Mouse (Mus musculus) CD4-positive, CD25-positive, alpha-beta regulatory T cell, adult 2 months (primary cell): ENCODE results near the gene Ddx54.
A peak's percentile ranks its signal among the peaks of the same experiment; 100 is the strongest.

Experiments
- DNase-seq: peaks from one replicate; pipeline ENCODE4 v3.0.0-alpha.2; 2012; ENCODE audit warnings: low read depth, low spot score

The Ddx54 gene

DNA sequence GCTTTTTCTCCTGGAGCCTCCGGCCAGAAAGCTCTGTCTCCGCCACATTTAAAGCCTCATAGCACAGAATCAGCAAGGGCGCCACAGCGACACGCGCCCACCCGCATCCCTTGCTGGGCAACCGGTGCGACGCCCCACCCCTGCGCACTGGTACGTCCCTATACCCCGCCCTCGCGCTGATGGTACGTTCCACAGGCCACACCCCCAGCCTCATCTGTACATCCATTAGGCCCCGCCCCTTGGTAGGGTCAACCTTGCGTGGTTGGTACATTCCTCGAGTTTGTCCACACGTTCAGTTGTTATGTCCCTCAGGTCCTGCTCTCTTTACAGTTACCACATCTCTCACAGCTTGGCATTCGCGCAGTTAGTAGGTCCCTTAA, at the start of gene Ddx54, which contains the start of gene Rita1:
Gene Ddx54, plus strand, starts transcription at position 298 of the 380 bp plus-strand sequence.
Gene Rita1, minus strand, starts transcription at position 148 of the 380 bp plus-strand sequence.
- DNase-seq, result peak; percentile 97

DNA sequence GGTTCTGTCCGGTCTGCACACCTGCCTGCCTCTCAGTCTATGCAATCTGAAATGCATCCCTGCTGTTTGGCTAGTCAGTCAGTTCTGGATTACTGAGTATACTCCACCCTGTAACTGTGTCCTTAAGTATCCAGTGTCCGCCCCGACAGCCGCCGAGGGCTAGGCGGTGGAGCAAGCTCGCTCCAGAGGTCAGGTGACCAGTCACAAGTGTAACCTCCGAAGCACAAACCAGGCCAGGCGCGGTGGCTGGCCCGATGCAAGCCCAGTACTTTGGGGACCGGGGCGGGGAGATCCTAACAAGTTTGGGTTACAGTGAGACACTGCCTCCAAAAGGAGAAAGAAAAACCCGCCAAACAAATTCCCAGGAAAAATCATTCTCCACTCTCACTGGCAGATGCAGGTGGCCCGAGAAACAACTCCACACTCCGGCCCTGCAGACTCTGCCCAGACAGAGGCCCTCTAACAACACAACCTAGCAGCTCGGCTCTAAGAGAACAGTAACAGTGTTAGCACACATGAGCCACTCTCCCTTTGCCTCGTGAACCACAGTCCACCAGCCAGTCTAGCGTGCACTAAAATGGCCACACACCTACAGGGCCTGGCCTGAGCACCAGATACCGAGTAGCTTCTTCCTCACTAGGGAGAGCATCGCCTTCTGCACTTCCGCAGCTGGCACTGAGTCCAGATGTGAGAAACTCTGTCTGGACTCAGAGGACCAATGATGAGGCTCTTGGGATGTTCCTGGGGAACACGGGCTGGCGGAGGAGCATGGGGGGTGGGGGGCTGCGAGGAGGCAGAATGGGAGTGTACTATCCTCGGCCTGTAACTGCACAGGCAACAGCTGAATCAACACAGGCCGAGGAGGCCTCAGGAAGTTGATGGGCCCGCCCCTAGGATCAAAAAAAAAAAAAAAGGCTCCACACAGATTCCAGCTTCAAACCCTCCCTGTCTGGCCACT, 49.3 kb upstream of the Ddx54 start:
- DNase-seq, result no peak

DNA sequence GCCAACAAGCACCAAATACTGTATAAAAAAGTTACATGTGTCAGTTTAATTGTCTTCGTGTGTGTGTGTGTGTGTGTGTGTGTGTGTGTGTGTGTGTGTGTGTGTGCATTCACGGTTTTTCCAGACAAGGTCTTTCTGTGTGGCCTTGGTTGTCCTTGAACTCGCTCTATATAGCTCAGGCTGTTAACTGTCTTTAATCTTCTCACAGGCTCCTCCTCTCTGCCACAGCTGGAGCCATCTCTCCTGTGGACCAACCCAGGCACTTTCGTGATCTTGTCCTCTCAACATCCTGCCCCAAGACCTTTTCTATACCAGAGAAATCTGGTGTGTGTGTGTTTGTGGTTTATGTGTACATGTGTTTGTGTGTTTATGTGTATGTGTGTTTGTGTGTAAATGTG, 48.6 kb upstream of the Ddx54 start:
- DNase-seq, result peak; percentile 22

DNA sequence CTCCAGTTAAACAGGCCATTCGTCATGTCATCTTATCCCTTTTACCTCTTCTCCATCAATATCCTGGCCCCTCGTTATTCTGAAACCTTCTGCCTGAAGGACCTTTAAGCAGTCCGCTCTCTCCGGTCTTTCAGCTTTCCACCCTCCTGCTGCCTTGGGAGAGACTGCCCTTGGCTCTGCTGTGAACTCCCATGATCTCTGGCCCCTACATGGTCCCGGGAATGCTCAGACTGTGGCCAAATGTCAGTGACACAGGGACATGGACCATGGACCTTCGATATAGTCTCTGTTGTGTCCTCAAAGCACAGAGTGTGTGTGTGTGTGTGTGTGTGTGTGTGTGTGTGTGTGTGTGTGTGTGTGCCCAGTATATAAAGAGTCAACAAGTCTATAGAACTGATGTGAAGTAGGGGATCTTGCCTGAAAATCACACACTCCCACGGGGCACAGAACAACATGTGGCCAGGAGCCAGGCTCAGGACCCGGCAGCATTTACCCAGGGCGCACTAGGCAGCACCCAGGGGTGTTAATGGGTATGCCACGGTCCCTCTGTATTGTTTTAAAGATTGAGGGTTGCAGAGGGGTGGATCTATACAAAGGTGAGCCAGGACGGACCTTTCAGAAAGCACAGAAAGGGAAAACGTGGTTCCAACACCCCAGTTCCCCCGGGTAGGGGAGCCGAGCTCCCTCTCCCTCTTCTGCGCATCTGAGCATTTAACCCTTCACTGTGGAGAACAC, 47.2 kb upstream of the Ddx54 start:
- no peak for DNase-seq

DNA sequence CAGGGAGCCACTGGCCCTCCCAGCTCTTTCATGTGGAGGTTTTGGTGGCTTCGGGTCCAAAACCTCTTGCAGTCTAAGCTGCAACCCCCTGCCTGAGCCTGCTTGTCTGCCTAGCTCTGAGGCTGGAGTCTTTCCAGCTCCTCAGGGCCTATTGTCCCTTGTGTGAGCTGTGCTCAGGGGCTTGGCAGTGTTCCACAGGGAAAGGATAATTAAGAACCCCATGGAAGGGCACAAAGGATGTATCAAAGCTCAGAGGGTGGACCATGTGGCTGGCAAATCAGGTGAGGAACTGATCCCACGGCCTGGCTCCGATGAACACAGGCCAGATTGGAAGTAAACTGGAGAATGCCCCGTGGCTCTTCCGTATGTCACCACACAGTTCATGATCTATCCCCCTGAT, 46.4 kb upstream of the Ddx54 start:
- DNase-seq, result no peak

DNA sequence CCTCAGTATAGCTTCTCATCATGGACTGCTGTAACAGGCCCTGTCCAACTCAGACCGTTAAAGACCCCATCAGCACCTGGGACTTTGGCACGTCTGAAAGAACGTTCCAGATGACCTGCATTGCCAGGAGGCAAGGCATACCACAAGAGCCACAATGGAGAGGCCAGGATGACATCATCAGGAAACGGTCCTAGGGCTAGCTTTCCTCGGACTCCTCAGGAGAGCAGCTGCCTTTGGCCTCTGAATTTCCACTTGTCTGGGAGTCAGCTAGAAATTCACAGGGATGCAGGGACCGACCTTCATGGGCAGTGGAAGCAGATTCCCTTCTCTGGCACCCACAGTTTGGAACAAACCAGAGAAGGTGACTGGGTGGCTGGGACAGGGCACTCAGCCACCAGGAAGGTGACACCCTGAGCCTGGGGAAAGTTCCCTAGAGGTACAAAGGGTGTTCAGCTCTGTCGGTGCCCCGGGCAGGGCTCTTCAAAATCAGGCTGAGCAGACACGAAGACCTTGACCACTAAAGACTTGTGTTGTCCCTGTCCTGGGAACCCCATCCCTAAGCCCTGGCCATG, 45.8 kb upstream of the Ddx54 start:
- DNase-seq, result no peak

DNA sequence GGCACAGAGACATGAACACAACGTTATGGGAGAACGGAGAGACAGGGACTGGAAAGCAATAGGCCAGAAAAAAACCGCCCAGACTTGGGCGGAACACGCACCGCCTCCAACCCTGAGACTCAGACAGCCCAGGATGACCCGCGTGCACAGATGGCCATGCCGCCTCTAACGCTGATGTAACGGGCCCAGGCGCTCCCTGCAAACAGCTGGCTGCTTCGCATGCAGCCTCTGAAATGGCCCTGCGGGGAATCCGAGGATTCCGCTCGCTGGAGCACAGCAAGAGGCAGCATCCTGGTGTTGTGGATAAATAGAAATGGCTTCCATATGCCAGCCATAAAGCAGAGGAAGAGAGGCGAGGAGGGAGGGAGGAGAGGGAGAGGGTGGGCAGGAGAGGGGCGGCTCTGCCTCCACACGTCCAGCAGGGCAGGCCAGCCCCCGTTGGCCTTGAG, 45.3 kb upstream of the Ddx54 start:
- DNase-seq, result no peak

DNA sequence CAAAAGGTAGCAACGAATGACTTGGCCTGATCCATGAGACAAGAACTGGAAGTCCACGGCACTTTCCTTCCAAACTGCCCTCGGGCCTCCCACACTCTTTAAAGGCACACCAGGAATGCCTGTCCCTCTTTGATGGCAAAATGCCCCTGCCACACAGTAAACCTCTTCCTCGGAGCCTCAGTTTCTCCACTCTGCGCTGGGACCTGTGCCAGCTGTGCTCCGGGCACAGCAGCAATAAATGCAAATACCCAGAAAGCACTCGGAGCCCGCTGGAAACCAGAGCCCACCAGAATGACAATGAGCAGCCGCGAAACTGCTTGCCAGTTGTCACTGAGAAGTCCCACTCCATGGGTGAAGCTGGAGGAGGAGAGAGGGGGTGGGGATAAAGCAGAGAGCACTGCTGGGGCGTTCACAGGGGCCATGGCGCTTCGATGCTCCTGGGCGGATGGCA, 44.8 kb upstream of the Ddx54 start:
- no peak for DNase-seq

DNA sequence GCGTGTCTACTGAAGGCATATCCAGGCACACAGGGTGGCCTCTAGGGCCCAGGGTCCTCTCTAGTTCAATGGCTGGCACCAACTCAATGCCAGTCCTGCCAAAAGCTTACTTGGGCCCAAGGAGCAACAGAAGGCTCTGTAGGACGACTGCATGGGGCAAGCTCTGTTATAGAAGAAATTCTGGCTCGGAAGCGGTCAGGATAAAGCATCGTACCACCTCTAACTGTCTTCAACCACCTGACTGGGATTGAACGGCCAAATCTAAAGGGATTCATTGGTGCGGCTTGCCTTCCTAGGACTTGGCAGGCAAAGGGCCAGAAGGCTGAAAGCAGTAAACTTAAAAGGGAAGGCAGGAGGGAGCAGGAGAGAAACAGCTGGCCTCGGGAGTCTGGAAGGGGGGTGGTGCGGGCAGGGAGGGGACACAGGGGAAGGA, 44.2 kb upstream of the Ddx54 start:
- no peak for DNase-seq

DNA sequence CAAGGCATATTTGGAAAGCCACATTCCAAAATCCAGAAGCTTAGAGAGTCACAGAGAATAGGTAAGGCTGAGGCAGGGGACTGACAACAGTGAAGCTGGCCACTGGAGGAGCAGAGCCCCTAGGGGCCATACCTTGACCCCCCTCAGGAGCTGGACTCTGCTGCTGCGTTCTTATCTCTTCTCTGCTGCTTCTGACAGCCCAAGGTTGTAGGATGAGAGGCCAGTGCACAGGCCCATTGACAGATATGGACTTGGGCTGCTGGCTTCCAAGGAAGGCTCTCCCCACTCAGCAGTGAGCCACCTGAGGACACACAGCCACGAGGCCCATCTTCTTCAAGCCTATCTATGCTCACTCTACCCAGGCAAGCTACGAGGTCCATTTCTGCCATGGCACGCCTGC, 43.6 kb upstream of the Ddx54 start:
- no peak for DNase-seq

DNA sequence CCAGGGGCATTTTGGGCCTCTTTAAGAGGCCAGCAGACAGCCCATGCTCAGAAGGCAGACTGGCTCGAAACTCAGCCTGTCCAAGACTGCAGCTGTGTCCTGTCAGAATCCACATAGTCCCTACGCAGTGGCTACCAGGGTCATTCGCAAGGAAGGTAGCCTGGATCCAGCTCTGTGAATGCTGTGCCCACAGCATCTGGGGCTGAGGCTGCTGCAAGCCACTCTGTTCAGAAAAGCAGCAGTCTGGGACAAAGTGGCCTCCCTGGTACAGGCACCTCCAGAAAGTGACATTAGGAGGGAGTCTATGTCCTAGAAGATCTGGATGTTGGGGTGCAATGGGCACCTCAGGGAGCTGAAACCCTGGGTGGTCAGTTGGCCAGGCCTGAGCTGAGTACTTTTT, 42.7 kb upstream of the Ddx54 start:
- no peak for DNase-seq

DNA sequence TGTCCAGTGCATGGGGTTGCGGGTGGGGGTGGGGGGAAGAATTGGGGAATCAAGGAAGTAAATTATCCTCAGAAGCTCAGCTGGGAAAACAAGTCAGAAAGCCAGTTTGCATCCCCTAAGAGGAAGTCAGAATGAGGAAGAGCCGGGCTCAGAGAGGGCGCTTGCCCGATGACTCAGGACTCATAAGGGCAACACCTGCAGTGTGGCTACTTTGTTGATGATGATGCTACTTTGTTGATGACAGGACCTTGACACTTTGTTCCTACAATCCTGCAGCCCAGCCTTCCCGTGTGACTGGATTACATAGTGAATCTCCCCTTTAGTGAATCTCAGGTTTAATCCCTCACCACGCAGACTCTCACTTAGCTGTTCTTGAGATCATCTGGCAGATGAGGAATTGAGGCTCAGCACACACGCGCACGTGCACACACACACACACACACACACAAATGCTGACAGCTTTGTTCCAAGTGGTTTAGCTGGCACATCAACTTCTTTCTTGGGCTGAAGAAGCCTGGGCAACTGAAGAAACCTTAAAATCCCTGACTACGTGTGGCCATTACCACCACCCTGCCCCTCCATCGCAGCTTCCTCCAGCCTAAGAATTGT, 42.1 kb upstream of the Ddx54 start:
- no peak for DNase-seq

DNA sequence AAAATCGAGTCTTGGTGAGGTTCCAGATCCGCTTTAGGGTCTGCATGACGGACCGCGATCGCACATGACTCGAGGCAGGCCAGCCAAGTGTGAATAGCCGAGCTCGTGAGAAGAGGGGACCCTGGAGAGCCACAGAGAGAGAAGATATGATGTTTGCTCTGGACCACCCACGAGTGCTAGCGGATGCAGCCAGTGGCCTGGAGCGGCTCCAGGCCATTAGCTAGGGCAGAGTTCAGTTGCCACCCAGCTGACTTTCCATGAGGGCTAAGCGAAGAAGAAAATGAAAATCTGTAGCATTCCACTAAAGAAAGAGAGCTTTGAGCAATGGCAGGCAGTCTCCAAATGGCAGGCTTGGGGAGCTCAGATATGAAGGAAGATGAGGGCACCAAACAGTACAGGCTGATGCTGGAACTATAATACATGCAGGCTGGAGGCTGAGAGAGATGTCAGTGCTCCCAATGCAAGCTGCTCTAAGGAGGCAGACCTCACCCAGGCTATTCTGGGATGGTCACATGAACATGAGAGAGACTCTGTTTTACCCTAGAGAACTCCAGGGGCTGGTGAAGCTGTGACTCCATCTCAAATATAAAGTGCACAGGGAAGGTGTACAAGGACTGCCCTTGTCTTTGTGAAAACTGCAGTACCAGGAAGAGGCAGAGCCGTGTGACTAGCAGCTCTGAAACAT, 41.3 kb upstream of the Ddx54 start:
- no peak for DNase-seq

DNA sequence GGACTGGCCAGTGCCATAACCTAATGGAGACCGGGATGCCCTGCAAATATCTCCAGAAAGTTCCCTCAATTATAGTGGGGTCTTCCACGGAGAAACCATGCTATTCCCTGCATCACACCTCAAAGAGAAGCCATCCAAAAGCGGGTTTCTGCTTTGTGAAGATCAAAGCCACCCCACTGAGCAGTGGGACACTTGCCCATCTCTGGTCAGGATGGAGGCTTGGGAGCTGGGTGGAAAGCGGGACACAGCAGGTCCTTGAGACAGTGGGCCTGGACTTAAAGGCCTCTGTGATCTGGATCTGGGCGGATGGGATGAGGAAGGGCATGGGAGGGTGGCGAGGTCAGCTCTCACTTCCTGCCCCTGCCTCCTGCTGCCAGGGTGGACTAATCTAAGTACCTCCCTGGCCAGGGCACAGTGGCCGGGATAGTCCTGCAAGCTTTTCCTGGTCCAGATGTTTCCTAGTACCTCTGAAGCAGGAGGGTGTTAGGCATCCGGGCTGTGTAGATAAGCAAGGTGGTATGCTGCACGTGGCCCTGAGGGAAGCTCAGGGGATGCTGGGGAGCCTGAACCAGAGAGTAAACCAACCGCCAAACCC, 38.0 kb upstream of the Ddx54 start:
- no peak for DNase-seq

DNA sequence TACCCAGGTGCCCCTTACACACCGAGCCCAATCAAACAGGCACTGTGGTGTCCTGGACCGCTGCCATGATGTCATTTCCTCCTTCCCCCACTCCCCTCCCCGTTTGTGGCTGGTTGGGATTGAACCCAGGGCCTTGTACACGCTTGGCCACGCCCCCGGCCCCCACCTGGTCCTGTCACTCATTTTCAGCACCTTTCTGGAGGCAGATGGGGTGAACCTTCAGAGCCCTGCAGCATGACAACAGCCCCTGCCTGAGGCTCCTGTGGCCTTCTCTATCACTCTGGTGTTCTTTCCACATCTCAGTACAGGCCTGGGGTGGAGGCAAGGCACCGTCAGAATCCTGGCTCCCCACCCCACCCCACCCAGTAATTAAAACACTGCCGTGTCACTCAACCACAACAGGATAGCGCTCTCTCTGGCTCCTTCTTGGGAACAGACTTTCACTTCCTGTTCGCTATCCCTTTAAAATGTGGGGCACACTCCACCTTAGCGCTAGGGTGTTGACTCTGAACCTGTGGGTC, 35.7 kb upstream of the Ddx54 start:
- DNase-seq, result peak; percentile 52

DNA sequence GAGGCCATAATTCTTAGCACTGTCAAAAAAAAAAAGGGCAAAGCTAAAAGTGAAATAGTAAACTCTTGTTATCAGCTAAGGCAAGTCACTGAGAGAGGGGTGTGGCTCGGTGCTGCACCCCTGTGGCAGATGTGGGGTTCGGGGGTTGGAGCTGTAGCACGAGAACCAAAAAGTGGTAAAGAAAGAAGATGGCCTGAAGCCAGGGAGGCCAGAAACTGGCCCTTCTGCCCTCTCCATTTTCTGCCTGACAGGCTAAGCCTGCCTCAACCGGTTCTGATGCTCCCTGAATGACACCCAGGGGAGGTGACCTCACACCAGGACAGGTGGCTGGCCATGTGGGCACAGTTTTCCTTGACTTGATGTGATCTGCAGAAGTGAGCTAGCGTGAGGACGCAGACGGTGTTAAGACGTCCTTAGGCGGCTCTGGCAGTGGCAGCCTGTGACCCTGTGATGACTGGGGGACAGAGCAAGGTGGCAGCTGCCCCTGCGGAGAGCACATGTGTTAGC, 34.6 kb upstream of the Ddx54 start:
- peak; percentile 71 for DNase-seq

DNA sequence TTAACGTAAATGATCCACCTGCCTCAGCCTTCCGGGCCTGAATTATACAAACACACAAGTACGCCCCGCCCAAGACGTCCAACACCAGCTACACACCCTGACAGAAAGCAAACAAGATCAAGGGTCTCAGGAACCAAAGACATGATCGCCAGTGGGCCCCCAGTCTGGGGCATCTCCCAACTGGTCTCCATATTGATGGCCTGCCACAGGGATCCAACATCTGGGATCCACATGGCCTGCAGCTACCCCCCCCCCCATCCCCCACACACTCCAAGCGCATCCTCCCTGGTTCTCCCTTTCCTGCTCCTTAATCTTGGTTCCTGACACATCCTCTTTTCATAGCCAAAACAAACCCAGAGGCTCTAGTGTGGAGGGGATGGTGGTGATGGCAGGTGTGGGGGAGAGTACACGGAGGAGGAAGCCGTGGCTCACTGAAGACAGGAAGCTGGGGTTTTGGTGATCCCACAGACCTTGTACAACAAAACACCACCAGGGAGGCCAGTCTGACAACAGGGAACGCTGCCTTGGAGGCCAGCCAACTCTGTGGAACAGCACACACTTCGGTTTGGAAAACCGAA, 33.9 kb upstream of the Ddx54 start:
- DNase-seq, result peak; percentile 80

DNA sequence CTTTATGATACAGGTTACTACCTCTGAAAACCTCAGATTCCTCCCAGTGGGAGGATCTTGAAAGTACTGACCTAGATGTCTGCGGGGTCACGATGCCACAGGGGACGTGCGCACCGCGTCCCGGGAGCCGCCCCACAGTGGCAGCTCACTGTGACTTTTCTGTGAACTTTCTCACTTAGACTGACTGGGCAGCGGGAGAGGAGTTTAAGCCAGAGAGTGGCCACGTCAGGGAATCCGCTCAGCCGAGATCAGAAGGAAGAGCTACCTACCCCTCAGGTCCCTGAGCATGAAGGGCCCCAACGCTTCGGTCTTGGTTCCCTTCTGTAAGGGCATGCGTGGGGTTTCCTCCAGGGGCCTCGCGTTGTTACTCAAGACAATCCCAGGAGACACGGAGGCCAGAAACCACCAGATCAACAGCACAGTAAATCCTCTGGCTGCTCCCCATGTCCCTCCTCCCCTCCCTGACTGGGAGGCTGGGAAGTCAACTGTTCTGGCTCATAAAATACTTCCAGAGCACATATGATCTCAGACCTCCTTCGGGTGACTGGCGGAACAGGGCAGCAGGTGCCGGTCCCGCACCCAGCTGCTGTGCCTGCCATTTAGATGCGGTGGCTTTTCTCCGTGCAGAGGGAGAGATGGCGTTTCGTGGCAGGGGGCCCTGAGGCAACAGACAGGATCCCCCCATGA, 33.2 kb upstream of the Ddx54 start:
- DNase-seq, result peak; percentile 57

DNA sequence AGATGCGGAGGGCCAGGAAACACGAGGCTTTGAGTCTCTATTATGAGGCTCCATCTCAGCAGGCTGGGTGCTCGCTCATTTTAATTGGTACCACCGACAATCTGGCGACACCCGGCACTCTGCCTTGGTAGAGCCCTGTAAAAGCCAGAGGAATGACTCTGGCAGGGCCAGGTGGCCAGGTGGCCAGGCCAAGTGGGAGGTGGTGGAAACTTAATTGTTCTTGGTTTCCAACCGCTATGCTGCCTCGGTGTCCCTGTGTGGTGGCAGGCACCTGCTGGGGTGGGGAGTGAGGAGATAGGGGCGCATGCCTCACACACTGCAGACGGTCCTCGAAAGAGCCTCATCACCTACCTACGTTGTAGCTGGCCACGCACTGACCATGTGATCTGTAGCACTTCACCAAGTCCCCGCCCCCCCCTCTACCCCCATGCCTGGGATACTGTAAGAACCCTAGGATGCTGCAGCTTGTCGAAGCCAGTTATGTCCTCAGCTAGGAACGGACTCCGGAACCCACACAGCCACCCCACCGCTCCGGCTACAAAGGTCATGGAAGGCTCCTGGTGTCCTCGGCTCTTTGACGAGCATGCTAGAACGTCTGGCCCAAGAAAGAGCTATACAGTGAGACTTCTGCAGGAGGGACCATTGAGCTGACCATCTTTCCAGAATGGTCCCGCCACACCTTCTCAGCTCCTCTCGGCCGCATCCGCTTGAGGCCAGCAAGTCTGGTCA, 32.5 kb upstream of the Ddx54 start:
- no peak for DNase-seq
